Mouse (Mus musculus) limb, embryonic 11.5 days (tissue): ENCODE measurements at regions not wholly inside any gene's neighbourhood (a gene's known extent, or its start where the extent isn't known, plus 50 kb on each side); places are given as distances from the start of the nearest gene placed in this dataset.

Experiments used
- ATAC-seq: fragments of 200-750 bp; cut with Nextera tagmentation; 2 replicates; pipeline ENCODE4 v1.8.0; 2017; ENCODE audit warnings: low read depth; ENCODE audit not compliant: insufficient number of reproducible peaks, low FRiP score, low TSS enrichment
- DNase-seq: peaks from one replicate; pipeline ENCODE4 v3.0.0-alpha.2; 2015; ENCODE audit warnings: low spot score
- H3K27ac ChIP-seq: fragments of 300-500 bp; sonication (generic); replicated peaks from 2 replicates; pipeline ENCODE4 v1.5.1; 2014; ENCODE audit warnings: low read depth, mild to moderate bottlenecking, low read length
- H3K27me3 ChIP-seq: fragments of 300-500 bp; sonication (generic); 2 replicates; pipeline ENCODE4 v1.6.1; 2014; ENCODE audit warnings: mild to moderate bottlenecking, low read length, mixed read lengths; ENCODE audit not compliant: control insufficient read depth, insufficient read depth
- H3K36me3 ChIP-seq: fragments of 300-500 bp; sonication (generic); 2 replicates; pipeline ENCODE4 v1.6.1; 2014; ENCODE audit warnings: mild to moderate bottlenecking, low read length, moderate library complexity, mixed read lengths; ENCODE audit not compliant: control insufficient read depth, insufficient read depth
- H3K4me1 ChIP-seq: fragments of 300-500 bp; sonication (generic); 2 replicates; pipeline ENCODE4 v1.6.1; 2014; ENCODE audit warnings: low read length, mixed read lengths; ENCODE audit not compliant: control insufficient read depth, insufficient read depth
- H3K4me2 ChIP-seq: fragments of 300-500 bp; sonication (generic); 2 replicates; pipeline ENCODE4 v1.6.1; 2014; ENCODE audit warnings: low read depth, mild to moderate bottlenecking, moderate library complexity; ENCODE audit not compliant: severe bottlenecking
- H3K4me3 ChIP-seq: fragments of 300-500 bp; sonication (generic); 2 replicates; pipeline ENCODE4 v1.5.1; 2014; ENCODE audit warnings: low read depth, low read length
- H3K9ac ChIP-seq: fragments of 300-500 bp; sonication (generic); 2 replicates; pipeline ENCODE4 v1.6.1; 2014; ENCODE audit warnings: mild to moderate bottlenecking, low read length
- H3K9me3 ChIP-seq: fragments of 300-500 bp; sonication (generic); 2 replicates; pipeline ENCODE4 v1.6.1; 2016; ENCODE audit warnings: low read length; ENCODE audit not compliant: control insufficient read depth
- WGBS: fragments of 180-500 bp; shearing (Covaris S2); extraction: QIAGEN DNeasy Blood & Tissue Kit; methylation state at CpG from one replicate; pipeline ENCODE4 v1.1.7; 2014; 5-methylcytosine and 5-hydroxymethylcytosine counted together

GRCm38 (mm10) chr4:105384826-105385225, 227.7 kb downstream of the Plpp3 start:
- Histone ChIP-seq H3K9ac (no peak overlapping the region), H3K9me3 (no peaks in the 10 kb centered on the region; the same call in 1 of the 2 replicates), H3K4me2 (no peak overlapping the region), H3K4me1 (peaks cover 5% of the 10 kb centered on the region; the same call in 1 of the 2 replicates), H3K27me3 (no peaks in the 10 kb centered on the region), H3K4me3 (no peak overlapping the region), H3K27ac (no peak overlapping the region), H3K36me3 (no peaks in the 10 kb centered on the region)
- DNase-seq (no peak), ATAC-seq (no peak)
- 22% methylated on average over 3 of the region's 3 CpGs for WGBS

DNA sequence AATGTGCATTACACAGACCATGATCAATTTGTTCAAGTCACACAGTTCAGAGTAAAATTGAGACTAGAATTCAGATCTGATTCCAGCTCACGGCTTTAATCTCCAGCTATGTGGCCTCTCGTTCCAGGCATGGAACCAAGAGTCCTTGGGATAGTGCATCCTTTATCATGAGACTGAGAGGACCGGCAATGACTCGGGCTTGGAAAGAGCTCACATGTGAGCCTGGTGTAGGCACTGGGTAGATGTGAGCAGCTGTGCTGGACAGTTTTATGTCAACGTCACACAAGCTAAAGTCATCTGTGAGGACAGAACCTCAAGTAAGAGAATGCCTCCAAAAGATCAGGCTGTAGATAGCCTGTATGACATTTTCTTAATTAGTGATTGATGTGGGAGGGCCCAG, 228.3 kb downstream of the Plpp3 start:
- H3K4me3 ChIP-seq: no peak overlapping the region
- H3K4me2 ChIP-seq: no peak overlapping the region
- no peak overlapping the region for H3K9ac ChIP-seq
- no peaks in the 10 kb centered on the region for H3K36me3 ChIP-seq
- DNase-seq: no peak
- no peak overlapping the region for H3K27ac ChIP-seq
- H3K9me3 ChIP-seq: no peaks in the 10 kb centered on the region; the same call in 1 of the 2 replicates
- no peaks in the 10 kb centered on the region for H3K27me3 ChIP-seq
- ATAC-seq: no peak
- H3K4me1 ChIP-seq: peaks cover 5% of the 10 kb centered on the region; the same call in 1 of the 2 replicates
- 84% methylated on average over 5 of the region's 5 CpGs for WGBS

DNA sequence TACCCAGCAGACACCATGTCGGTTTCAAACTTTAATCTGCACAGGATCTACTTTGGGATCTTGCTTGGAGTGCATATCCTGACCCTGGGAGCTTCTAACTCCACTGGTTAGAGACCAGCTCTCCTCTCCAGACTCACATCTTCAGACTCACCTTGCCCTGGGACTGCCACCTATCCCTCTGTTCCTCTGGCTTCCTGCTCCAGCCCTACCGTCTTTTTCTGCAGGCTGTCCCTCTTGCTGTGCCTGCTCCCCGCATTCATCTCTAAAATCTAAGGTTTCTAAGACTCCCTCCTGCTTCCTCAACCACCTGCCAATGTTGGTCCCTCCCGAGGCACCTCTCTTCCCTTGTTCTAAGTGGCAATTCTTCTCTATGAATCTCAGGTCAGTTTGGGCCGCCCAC, 233.2 kb downstream of the Plpp3 start:
- no peaks in the 10 kb centered on the region for H3K4me1 ChIP-seq
- no peak for ATAC-seq
- no peaks in the 10 kb centered on the region for H3K36me3 ChIP-seq
- H3K27ac ChIP-seq: no peak overlapping the region
- peak; percentile 82 for DNase-seq
- WGBS: 18% methylated on average over 5 of the region's 5 CpGs
- no peaks in the 10 kb centered on the region for H3K27me3 ChIP-seq
- no peak overlapping the region for H3K9ac ChIP-seq
- no peak overlapping the region for H3K4me3 ChIP-seq
- no peak overlapping the region for H3K4me2 ChIP-seq
- H3K9me3 ChIP-seq: no peaks in the 10 kb centered on the region; the same call in 1 of the 2 replicates

GRCm38 (mm10) chr4:105394366-105394765, 237.2 kb downstream of the Plpp3 start:
- WGBS: 52% methylated on average over 1 of the region's 1 CpGs
- H3K27me3 ChIP-seq: no peaks in the 10 kb centered on the region
- no peak overlapping the region for H3K27ac ChIP-seq
- no peak overlapping the region for H3K9ac ChIP-seq
- no peaks in the 10 kb centered on the region for H3K9me3 ChIP-seq
- DNase-seq (no peak), ATAC-seq (no peak)
- no peaks in the 10 kb centered on the region for H3K36me3 ChIP-seq
- no peaks in the 10 kb centered on the region for H3K4me1 ChIP-seq
- no peak overlapping the region for H3K4me3 ChIP-seq
- no peak overlapping the region for H3K4me2 ChIP-seq

GRCm38 (mm10) chr4:105397451-105397850, 240.3 kb downstream of the Plpp3 start:
- H3K9ac ChIP-seq: no peak overlapping the region
- H3K27me3 ChIP-seq: no peaks in the 10 kb centered on the region
- H3K4me1 ChIP-seq: no peaks in the 10 kb centered on the region
- H3K4me2 ChIP-seq: no peak overlapping the region
- no peak overlapping the region for H3K27ac ChIP-seq
- no peaks in the 10 kb centered on the region for H3K9me3 ChIP-seq
- no peak for ATAC-seq
- H3K4me3 ChIP-seq: no peak overlapping the region
- WGBS: 75% methylated on average over 2 of the region's 2 CpGs
- H3K36me3 ChIP-seq: no peaks in the 10 kb centered on the region
- DNase-seq: no peak

DNA sequence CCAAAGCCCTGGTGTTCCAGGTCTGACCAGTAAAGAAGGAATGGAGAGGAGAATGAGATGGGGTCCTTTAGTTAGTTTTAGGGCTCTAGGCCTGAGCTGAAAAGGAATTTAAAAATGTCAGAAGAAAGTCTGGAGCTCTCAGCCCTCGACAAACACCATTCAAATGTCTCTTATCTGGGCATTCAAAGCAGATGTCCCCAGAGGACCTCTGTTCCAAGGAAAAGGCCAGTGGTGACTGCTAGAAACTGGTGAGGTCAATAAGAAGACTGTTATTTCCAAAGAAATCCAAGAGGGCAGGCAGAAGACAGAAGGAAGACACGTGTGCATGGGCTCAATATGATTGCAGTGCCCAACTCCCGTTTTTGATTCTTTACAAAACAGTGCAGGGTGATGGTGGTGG, 244.9 kb downstream of the Plpp3 start:
- 79% methylated on average over 3 of the region's 3 CpGs for WGBS
- ATAC-seq: no peak
- no peak for DNase-seq
- Histone ChIP-seq H3K9ac (no peak overlapping the region), H3K9me3 (no peaks in the 10 kb centered on the region), H3K4me1 (no peaks in the 10 kb centered on the region), H3K4me3 (no peak overlapping the region), H3K27me3 (no peaks in the 10 kb centered on the region), H3K4me2 (no peak overlapping the region), H3K27ac (no peak overlapping the region), H3K36me3 (no peaks in the 10 kb centered on the region)

DNA sequence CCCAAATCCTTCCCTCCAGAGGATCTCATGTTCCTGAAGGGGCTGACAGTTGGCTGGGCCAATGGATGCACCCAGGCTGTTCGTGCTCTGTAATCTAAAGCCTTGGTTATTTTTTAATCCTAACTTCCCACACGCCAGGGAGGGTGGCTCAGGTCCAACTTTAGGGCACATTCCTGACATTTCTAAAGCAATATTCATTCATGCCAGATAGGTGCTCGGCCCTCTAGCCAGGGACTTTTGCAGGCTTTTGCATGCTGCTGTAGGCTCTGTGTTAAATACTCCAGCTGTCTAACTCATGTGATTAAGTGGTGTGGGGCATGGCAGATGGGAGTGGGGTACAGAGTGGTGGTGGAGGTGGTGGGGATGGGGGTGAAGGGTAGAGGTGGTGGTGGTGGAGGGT, 246.0 kb downstream of the Plpp3 start:
- WGBS: 62% methylated on average over 3 of the region's 3 CpGs
- Histone ChIP-seq H3K27ac (no peak overlapping the region), H3K4me1 (no peaks in the 10 kb centered on the region), H3K27me3 (no peaks in the 10 kb centered on the region), H3K9me3 (no peaks in the 10 kb centered on the region), H3K36me3 (no peaks in the 10 kb centered on the region), H3K4me3 (no peak overlapping the region), H3K9ac (no peak overlapping the region), H3K4me2 (no peak overlapping the region)
- DNase-seq (no peak), ATAC-seq (no peak)

- H3K27me3 ChIP-seq: no peaks in the 10 kb centered on the region
- DNase-seq (no peak), ATAC-seq (no peak)
- no peaks in the 10 kb centered on the region for H3K36me3 ChIP-seq
- H3K27ac ChIP-seq: no peak overlapping the region
- H3K9me3 ChIP-seq: no peaks in the 10 kb centered on the region
- H3K4me3 ChIP-seq: no peak overlapping the region
- H3K4me2 ChIP-seq: no peak overlapping the region
- no peaks in the 10 kb centered on the region for H3K4me1 ChIP-seq
- 84% methylated on average over 6 of the region's 6 CpGs for WGBS
- H3K9ac ChIP-seq: no peak overlapping the region
Observed at GRCm38 (mm10) chr4:105403686-105404085, 246.5 kb downstream of the Plpp3 start.

DNA sequence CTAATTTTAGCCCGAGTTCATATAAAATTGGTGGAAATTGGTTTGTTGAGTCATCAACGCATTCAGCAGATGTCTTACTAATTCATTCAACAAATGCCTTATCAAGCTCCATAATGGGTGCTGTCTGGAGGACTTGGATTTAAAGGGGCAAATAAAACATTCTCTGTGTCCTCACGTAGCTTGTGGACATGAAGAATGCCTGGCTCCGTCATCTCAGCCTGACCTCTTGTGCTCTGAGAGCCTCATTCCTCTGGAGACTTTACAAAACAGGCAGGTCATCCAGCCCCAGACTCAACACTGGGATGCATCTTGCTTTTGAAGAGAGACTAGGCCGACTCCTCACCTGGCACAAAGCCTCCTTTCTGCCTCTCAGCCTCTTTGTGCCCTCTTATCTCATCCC, 248.6 kb downstream of the Plpp3 start:
- H3K4me2 ChIP-seq: no peak overlapping the region
- DNase-seq (no peak), ATAC-seq (no peak)
- no peaks in the 10 kb centered on the region for H3K4me1 ChIP-seq
- H3K4me3 ChIP-seq: no peak overlapping the region
- no peaks in the 10 kb centered on the region for H3K9me3 ChIP-seq
- no peaks in the 10 kb centered on the region for H3K27me3 ChIP-seq
- no peak overlapping the region for H3K27ac ChIP-seq
- no peak overlapping the region for H3K9ac ChIP-seq
- H3K36me3 ChIP-seq: no peaks in the 10 kb centered on the region
- 90% methylated on average over 5 of the region's 5 CpGs for WGBS
